Mouse (Mus musculus) liver, embryonic 13.5 days (tissue): ENCODE measurements around the gene Aoc1. TPM values are rescaled to one million over a fixed set of nuclear protein-coding genes. Genes with fewer than 3 reads are reported as not detected.

Experiments used
- polyA plus RNA-seq: library from polyadenylated mRNA; unstranded; fragments of >200 nt; fragmentation: Nextera tagmentation; extraction: Ambion mirVana; gene quantifications from 2 replicates; pipeline ENCODE4 v1.2.1, GENCODE M21; 2015

Aoc1 gene
- polyA plus RNA-seq, 1 experiment from 2014 or later: not detected

Other genes starting within 250 kb of the Aoc1 start
- 0.20 and 0.28 TPM in 2 replicates for gene AI854703, start 246.1 kb upstream of the Aoc1 start, polyA plus RNA-seq
- gene Gimap8, start 225.7 kb upstream of the Aoc1 start, polyA plus RNA-seq: 0.73 and 0.93 TPM in 2 replicates
- 10.9 and 12.1 TPM in 2 replicates for gene Gimap9, start 196.8 kb upstream of the Aoc1 start, polyA plus RNA-seq
- gene Gimap4, start 188.3 kb upstream of the Aoc1 start, polyA plus RNA-seq: 11.6 and 12.3 TPM in 2 replicates
- 8.4 and 9.4 TPM in 2 replicates for gene Gimap6, start 164.7 kb upstream of the Aoc1 start, polyA plus RNA-seq
- gene Gm28053, start 154.3 kb upstream of the Aoc1 start, polyA plus RNA-seq: 1.6 TPM in 2 replicates
- 0.10 and 0.14 TPM in 2 replicates for gene Gimap7, start 154.3 kb upstream of the Aoc1 start, polyA plus RNA-seq
- 6.4 and 6.5 TPM in 2 replicates for gene Gimap1, start 133.8 kb upstream of the Aoc1 start, polyA plus RNA-seq
- gene Gimap5, start 126.7 kb upstream of the Aoc1 start, polyA plus RNA-seq: 2.8 and 3.3 TPM in 2 replicates
- 0.05 TPM in 1 of 2 replicates, not detected in the other for gene Gimap3, start 102.0 kb upstream of the Aoc1 start, polyA plus RNA-seq
- gene Tmem176a, start 32.0 kb upstream of the Aoc1 start, polyA plus RNA-seq: 72.2 and 77.0 TPM in 2 replicates
- 110 and 119 TPM in 2 replicates for gene Tmem176b, start 31.4 kb upstream of the Aoc1 start, polyA plus RNA-seq
- gene 1600015I10Rik, start 57.0 kb downstream of the Aoc1 start, polyA plus RNA-seq: not detected in 2 replicates
- not detected in 2 replicates for gene Doxl2, start 102.1 kb downstream of the Aoc1 start, polyA plus RNA-seq
- not detected in 2 replicates for gene Svs1, start 114.0 kb downstream of the Aoc1 start, polyA plus RNA-seq
- gene Gpnmb, start 163.7 kb downstream of the Aoc1 start, polyA plus RNA-seq: 0.25 and 0.39 TPM in 2 replicates
- gene Malsu1, start 200.9 kb downstream of the Aoc1 start, polyA plus RNA-seq: 49.4 and 50.6 TPM in 2 replicates